Mouse (Mus musculus) T-cell, adult 2 months (primary cell): ENCODE data around the gene Sptbn1.
A peak's percentile ranks its signal among the peaks of the same experiment; 100 is the strongest.

ENCODE experiments used
- DNase-seq: peaks from one replicate; pipeline ENCODE4 v3.0.0; 2022; ENCODE audit warnings: low spot score

Gene Sptbn1

DNA sequence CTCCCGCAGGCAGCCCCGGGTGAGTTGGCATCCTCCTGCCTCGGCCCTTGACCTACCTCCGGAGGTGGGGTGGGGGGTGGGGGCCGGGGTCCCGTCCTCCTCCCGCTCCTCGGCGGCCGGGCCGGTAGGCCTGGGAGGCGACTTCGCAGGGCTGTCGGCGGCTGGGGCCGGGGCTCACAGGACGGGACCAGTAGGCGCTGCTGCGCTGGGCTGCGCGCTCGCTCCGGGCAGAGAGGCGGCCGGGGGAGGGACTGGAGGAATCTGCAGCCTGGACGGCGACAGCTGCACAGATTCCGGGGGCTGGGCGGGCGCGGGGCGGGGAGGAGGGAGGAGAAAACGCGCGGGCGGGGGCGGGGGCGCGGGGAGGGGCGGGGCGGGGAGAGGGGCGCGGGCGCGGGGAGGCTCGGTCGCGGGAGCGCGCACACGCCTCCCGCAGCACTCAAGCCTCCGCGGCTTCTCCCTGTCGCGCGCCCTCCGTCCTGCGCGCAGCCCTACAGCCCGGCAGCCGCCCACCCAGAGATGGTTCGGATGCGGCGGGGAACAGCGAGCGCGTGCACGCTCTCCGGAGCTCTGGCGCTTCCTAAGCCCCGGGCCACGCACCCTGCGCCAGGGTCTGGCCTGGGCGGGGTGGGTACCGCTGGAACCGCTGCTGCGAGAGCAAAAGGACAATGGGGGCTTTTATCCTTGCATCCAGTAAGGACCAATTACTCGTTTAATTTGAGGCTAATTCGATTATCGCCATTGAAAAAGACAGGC is at the start of gene Sptbn1:
Gene Sptbn1, minus strand, starts transcription at position 284 of the 756 bp plus-strand sequence.
- DNase-seq = peak; percentile 26

DNA sequence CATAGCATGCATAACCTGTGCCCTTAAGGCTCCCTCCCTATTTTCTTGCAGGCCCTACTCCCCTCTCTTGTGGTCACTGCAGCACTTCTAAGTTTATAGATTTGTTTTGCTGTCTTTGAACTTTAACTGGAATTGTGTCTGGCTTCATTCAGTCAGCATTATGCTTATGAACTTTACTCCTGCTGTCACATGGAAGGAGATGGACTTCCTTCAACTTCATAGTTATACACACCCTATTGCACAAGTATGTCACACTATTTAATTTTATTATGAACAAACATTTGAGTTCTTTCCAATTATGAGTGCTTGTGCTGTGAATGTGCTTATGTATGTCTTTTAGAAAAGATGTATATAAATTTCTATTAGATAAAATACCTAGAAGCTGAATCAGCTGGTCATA is 26.3 kb upstream of the Sptbn1 start:
- DNase-seq = no peak

GRCm38 (mm10) chr11:30292221-30293160 is 24.5 kb upstream of the Sptbn1 start:
- no peak for DNase-seq

DNA sequence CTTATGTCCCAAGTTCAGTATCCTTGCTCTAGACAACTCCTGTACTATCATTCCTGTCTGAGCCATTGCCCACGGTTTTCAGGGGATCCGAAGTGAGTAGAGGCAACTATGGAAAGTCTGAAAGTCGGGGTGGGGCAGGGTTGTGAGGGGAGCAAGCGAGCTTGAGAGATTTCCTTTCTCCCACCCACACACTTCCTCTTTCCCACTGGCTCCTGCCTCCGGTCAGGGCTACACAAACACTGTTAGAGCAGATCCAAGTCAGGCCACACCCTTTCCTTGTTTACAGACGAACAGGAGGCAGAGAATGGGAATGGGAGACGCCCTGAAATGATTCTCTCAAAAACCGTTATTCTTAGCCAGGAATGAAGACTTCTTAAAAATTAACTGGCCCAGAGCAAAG is 23.2 kb upstream of the Sptbn1 start:
- DNase-seq = no peak

GRCm38 (mm10) chr11:30289470-30290431 is 21.8 kb upstream of the Sptbn1 start:
- DNase-seq = no peak

- DNase-seq = no peak
Observed at GRCm38 (mm10) chr11:30288075-30288474, 20.1 kb upstream of the Sptbn1 start.

DNA sequence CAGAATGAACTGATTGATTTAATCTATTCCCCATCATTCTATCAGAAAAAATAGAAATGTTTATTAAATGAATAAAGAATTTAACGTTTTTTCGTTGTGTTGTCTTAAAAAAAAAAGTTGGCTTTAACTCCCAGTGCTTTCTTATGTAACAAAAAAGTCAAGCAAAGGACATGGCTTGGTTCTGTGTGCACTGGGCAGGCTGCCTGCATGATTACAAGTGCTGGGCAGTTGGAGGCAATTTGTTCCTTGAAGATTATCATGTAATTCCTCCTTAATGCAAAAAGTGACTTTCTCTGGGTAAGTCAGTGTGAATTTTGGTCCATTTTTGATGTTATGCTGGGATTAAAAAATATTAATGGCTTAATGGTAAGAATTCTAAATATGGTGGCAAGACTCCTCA is 15.7 kb upstream of the Sptbn1 start:
- no peak for DNase-seq

DNA sequence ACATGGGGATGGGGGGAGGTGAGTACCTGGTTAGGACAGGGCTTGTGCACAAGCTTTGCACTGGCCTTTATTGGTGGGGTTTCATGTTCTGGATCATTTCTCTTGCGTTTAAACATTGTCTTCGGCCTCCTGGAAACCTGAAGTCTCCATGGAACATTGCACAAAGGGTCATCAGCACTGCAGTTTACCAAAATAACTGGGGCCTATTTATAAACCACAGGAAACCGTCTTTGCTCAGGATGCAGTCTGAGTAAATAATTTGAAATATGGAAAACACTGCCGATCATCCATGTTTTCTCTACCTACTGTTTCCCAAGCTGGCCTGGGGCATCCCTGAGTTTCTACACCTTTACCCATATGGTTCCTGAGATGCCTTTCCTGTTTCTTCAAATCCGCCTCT is 13.1 kb upstream of the Sptbn1 start:
- no peak for DNase-seq

GRCm38 (mm10) chr11:30279278-30279677 is 11.3 kb upstream of the Sptbn1 start:
- no peak for DNase-seq

DNA sequence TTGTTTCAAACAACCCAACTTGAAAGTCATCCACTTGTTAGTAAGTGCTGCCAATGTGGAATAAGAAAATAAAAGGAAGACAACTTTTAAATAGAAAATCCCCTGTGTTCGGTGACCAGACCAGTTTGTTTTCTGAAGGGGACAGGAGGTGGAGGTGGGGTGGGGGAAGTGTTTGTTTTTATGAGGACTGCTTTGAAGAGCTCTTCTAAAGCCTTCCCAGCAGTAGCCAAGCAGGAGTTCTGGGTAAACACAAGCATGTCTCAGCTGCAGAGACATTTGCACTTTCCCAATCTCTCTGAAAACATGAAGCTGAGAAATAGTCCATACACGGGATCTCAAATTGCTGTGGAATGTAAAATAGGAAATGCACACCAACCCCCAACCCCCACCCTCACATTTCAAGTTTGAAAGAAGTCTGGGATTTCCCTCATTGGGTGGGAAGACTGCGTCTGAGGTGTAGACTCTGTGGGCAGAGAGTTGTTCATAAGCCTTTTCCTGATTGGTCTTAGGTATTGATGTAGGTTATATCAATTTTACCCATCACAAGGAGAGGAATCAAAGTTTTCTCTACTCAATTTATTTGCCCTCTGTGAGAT is 7.6 kb upstream of the Sptbn1 start:
- no peak for DNase-seq

- DNase-seq = no peak
Observed at GRCm38 (mm10) chr11:30269524-30269923, 1.5 kb upstream of the Sptbn1 start.

DNA sequence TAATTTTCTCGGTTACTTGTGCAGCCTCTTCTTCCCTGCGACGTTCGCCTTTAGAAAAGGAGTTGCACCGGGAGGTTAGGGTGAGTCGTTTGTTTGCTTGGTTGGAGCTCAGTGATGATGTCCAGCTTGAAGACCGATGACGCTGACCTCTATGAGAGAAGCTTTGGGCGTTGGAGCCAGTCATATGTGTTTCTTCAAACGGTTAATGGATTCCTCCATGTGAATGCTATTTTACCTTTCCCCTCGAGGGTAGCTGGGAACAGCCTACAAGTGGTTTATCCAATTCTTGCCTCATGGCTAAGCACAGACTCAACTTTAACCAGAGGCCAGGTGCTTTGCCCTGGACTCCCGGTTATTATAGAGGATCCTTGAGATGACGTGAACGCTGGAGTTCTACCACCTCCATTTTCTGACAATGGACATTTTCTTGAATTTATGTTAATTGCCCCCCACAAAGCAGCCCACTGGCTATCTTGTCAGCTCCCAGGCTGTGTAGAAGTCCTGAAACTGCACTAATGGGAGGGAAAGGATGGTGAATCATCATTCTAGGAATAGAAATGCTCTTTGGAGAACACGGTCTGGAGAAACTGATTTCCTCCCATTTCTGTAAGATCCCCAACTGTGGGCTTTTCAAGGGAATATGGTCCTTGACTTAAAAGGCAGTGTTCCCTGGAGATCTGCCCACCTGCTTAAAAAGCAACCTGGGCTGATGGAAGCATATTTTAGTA is 837 bp upstream of the Sptbn1 start:
- DNase-seq = no peak

DNA sequence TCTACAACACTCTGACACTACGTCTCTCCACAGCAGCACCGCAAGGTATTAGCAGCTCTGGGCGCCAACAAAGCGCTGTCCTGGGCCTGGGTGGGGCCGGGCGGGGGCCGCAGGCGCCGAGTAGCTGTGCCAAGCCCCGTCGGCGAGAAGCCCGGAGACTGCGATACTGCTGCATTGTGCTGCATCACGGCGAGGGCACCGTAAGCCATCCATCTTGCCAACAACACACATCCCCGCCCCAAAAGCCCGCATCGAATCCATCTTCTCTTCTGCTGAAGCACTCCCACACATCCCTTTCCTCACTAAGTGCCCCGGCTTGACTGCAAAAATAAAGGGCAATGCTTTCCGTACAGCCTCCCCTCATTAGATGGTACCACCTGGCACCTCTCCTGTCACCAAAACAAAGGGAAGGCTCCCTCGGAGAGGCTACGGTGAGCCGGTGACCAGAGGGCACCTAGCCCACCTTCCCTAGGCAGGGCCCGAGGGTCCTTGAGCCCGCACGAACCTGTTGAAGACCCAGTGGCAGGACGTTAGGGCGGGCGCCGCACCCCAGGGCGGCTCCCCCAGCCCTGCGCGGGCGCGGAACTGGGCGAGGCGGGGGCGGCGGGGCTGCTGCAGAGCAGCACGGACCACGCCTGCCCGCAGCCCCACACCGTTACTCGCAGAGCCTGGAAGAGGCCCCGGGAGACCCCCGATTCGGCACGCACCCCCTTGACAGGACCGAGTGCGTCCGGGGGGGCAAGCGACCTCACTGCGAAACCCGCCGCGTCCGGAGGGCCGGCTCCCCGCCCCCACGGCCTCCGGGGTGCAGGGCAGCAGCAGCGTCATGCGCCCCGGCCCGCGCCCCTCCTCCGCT is 711 bp downstream of the Sptbn1 start:
- peak; percentile 4 for DNase-seq

DNA sequence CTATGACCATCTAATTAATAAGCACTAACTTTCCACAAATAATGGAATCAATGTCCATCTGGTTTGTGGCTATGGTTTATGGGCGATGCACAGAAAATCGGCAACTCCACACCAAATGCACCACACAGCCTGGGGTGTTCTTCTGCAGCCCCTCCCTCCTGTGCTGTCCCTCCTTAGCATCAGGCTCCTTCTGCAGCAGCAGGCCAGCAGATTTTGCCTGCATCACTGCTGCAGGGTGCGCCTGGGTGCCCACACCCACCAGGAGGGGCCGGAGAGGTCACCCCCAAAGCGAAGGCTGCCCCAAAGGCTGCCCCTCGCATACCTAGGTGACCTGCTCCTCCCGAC is 1.3 kb downstream of the Sptbn1 start:
- no peak for DNase-seq

DNA sequence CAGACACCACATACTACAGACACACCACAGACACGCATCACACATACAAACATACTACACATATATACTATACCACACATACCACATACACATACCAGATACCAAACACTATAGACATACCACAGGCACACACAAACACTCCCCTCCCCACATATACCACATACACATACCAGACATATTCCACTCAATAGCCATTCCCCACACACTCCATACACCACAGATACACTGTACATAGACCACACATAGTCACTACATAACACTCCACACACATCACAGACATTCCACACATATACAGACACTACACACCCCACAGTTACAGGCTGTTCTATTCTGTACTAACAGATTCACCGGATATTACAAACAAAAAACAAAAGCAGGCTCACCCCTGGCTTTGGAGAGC is 2.3 kb downstream of the Sptbn1 start:
- no peak for DNase-seq

DNA sequence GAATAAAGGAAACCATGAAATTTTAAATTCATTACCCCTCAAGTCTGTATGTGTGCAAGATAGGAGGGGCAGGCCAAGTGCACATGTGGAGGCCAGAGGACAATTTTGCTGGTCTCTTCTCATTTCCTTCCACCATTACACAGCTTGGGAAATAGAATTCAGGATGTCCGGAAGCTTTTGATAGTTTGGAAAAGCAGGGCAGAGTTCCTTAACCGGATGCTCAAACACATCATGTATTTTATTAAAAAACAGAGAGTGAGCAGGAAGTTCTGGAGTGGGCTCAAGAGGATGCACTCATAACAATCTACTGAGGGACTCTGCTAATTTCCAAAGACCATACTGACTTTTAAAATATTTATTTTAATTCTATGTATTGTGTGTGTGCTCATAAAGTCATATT is 4.3 kb downstream of the Sptbn1 start:
- no peak for DNase-seq

GRCm38 (mm10) chr11:30258739-30259350 is 9.1 kb downstream of the Sptbn1 start:
- no peak for DNase-seq

DNA sequence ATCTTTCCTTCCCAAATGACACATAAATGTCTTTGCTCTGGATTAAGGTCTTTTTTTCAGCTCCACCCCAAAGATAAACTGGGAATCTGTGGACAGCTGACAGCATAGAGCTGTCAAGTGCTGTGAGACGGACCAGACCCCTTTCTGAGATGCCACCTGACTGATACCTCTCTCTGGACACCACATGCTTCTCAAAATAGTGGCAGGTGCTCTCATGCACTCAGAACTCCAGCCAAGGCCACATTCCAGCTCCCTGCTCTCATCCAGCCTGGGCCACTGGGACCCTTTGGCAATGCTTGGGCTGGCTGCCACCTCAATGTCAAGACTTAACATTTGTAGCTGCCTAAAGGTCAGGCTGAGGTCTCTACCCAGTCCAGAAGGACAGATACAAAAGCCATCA is 10.2 kb downstream of the Sptbn1 start:
- DNase-seq = no peak

GRCm38 (mm10) chr11:30257085-30257484 is 10.9 kb downstream of the Sptbn1 start:
- DNase-seq = no peak

DNA sequence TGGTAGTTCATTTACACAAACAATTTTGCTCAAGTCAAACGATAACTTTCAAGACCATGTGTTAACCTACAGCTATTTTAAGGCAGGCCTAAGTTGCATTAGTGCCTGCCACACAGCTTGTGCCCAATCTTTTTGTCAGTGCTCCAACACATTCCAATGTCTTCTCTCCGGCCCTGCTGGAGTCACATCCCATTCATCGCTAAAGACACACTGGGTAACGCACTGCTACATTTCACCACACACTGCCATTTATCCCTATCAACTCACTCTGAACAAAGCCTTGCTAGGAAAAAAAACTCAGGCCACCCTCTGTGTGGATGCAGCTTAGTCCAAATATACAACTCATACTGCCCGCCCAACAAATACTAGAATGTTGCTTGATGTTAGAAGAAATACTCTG is 11.5 kb downstream of the Sptbn1 start:
- DNase-seq = no peak
